Comparison of ENCODE assay signal across 15 mouse cellular contexts in genomic region chr2:70632412-70632811, GRCm38 (mm10).
"Had no signal": no experiment of that assay in that cellular context is flagged by ENCODE, and none has a peak within 500 bp of the region (broad histone marks: within the 10 kb centered on the region; RNA-seq: fewer than 3 reads in every experiment).

No protein-coding gene starts in this region.

- H3K9me3 ChIP-seq: neural tube, embryonic 15.5 days; stomach, embryonic 15.5 days had no signal

- H3K27ac ChIP-seq: neural tube, embryonic 13.5 days; neural tube, embryonic 15.5 days; stomach, embryonic 15.5 days; stomach, postnatal 0 days had no signal

- H3K4me3 ChIP-seq: neural tube, embryonic 13.5 days; neural tube, embryonic 15.5 days; stomach, embryonic 15.5 days had no signal

- H3K36me3 ChIP-seq: neural tube, embryonic 13.5 days; neural tube, embryonic 15.5 days; stomach, embryonic 15.5 days had no signal

- H3K27me3 ChIP-seq: neural tube, embryonic 13.5 days; stomach, embryonic 15.5 days had no signal

- H3K4me2 ChIP-seq: neural tube, embryonic 13.5 days; neural tube, embryonic 15.5 days; stomach, embryonic 15.5 days had no signal

- H3K9ac ChIP-seq: neural tube, embryonic 13.5 days; neural tube, embryonic 15.5 days; stomach, embryonic 15.5 days had no signal

- DNase-seq: right cerebral cortex, adult 18-20 months; right cerebral cortex, postnatal 14 days; right cerebral cortex, postnatal 25 days; right cerebral cortex, postnatal 4 days; spleen, adult 18-20 months; thymus, adult 18-20 months; thymus, adult 2 months; thymus, postnatal 14 days; thymus, postnatal 25 days; thymus, postnatal 36 days; thymus, postnatal 4 days had no signal
